Mouse (Mus musculus) stomach, postnatal 0 days (tissue): ENCODE measurements around the gene Tbxa2r.

Experiments used
- CTCF ChIP-seq: IDR thresholded peaks from 2 replicates; pipeline ENCODE4 v1.5.1; 2016; ENCODE audit warnings: antibody characterized with exemption, low read depth, mild to moderate bottlenecking, moderate library complexity
- EP300 ChIP-seq: optimal IDR thresholded peaks from 2 replicates; pipeline ENCODE3; 2016; ENCODE audit warnings: antibody characterized with exemption

GRCm38 (mm10) chr10:81319741-81320549, 8.6 kb upstream of the Tbxa2r start:
- no peak for TF ChIP-seq CTCF
- no peak for TF ChIP-seq EP300
